Mouse (Mus musculus): ENCODE measurements around the gene Stxbp6. TPM values are rescaled to one million over a fixed set of nuclear protein-coding genes. Genes with fewer than 3 reads are reported as not detected.
A peak's percentile ranks its signal among the peaks of the same experiment; 100 is the strongest.
"Not testable (repeated sequence)": the region's sequence is repeated elsewhere in the genome, so short reads cannot be mapped to it uniquely, and the experiment has no call there.

The Stxbp6 gene
- polyA plus RNA-seq (2016; fragmentation: Nextera tagmentation; extraction: Ambion mirVana), result 5.5 and 6.7 TPM in 2 replicates

DNA sequence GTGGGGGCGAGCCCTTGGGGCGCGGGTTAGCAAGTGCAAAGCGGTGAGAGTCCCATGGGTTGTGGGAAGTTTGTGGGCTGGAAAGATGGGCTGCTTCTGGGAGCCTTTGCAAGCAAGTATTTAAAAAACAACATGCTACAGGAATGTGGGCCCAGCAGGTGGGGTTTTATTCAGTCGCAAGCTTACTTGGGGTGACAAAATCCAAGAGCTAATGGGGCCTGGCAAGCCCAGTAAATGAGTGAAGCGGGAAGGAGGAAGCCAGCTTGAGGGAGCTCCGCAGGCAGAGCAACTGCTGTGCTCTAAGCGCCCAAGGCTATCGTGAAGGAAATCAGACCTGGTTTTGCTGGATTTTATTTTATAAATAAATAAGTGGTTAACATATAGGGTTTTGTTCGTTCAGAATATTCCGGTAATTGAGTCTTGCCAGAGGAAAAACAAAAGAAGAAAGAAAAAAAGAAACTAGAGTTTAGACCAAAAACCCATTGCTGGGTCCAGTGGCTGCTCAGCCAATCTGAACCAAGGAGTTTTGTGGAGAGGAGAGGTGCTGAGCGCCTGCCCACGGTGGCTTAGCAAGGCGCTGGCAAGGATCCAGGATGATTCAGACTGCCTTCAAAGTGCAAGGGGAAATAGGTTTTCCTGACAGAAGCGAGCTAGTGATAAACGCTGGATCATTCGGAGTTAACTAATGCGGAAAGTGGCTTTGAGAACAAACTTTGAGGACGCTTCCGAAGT is at the start of gene Stxbp6:
Stxbp6 (minus strand) TSS at position 99 of the 732 bp plus-strand sequence.
- Histone ChIP-seq H3K4me2 (peak within 1 kb of the TSS; percentile 65), H3K27me3 (replicated peaks) (peaks cover 46% of the 10 kb centered on the region), H3K27ac (peak within 1 kb of the TSS; percentile 45), H3K36me3 (no peaks in the 10 kb centered on the region), H3K9ac (peak within 1 kb of the TSS; percentile 55), H3K9me3 (replicated peaks) (no peaks in the 10 kb centered on the region), H3K4me1 (no peaks in the 10 kb centered on the region), H3K4me3 (peak within 1 kb of the TSS; percentile 56)
- 3% methylated on average over 20 of the region's 20 CpGs for WGBS (ENCODE audit: insufficient replicate concordance)
- ATAC-seq, result peak; percentile 22; the same call in 1 of the 2 replicates

DNA sequence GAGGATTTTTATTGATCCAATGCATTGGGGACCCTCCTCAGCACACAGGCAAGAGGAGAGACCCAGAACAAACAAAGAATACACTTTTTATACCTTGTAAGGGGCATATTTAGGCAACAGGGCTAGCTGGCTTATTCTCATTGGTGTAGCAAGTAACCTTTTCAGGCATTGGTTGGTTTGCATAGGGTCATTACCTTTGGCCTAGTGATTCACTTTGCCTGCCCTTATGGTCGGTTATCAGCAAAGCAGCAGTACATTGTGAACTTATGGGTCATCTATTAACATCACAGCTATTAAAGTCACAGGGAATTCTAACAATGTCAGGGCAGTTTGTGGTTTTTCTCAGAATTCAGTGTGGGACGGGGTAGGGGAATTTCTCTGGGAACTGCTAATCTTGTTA is 28.4 kb upstream of the Stxbp6 start:
- not testable (repeated sequence) for H3K9me3 ChIP-seq (replicated peaks); H3K4me3 ChIP-seq; ATAC-seq; H3K4me1 ChIP-seq; H3K27me3 ChIP-seq (replicated peaks); H3K9ac ChIP-seq; H3K36me3 ChIP-seq; H3K27ac ChIP-seq; H3K4me2 ChIP-seq
- WGBS (ENCODE audit: insufficient replicate concordance), result 37% methylated on average over 2 of the region's 2 CpGs

DNA sequence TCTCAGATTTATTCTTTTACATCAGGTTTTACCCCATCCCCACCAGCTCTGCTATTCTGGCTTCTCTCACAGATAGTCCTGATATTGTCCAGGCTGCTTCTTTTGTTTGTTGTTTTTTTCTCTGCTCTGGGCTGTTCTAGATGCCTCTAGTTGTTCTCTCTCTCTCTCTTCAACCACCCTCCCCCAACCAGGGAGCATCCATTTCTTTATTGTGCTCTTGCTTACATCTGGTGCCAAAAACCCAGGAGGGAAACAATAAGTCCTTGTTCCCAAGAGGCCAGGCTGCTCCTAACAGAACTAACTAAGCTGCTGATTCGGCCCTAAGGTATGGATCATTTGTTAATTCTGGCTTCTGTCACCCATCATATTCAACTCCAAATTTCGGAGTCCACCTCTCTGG is 19.2 kb upstream of the Stxbp6 start:
- Histone ChIP-seq H3K27me3 (replicated peaks) (no peaks in the 10 kb centered on the region), H3K36me3 (no peaks in the 10 kb centered on the region), H3K9me3 (replicated peaks) (no peaks in the 10 kb centered on the region), H3K9ac (no peak overlapping the region), H3K27ac (no peak overlapping the region), H3K4me2 (no peak overlapping the region), H3K4me3 (no peak overlapping the region), H3K4me1 (no peaks in the 10 kb centered on the region)
- no peak for ATAC-seq
- 60% methylated on average over 2 of the region's 2 CpGs for WGBS (ENCODE audit: insufficient replicate concordance)

DNA sequence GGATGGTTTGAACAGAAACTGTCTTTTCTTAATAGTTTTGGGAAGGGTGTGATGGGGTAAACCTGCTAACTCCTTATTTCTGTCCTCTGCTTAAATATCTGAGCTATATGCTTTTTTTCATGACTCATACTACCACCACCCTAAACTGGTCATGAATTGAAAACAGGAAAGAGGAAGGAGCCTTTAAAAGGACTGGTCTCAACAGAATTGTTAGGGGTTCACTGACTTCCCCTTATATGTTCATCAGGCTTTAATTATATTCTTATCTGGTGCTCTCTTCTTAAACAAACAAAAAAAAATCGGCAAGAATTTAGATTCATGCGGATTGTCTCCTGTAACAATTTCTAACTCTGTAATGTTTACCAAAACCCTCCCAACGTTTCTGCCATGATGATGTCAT is 17.9 kb upstream of the Stxbp6 start:
- no peaks in the 10 kb centered on the region for H3K4me1 ChIP-seq
- H3K27me3 ChIP-seq (replicated peaks), result no peaks in the 10 kb centered on the region
- no peaks in the 10 kb centered on the region for H3K9me3 ChIP-seq (replicated peaks)
- H3K27ac ChIP-seq, result no peak overlapping the region
- no peak overlapping the region for H3K9ac ChIP-seq
- ATAC-seq, result no peak
- WGBS (ENCODE audit: insufficient replicate concordance), result 45% methylated on average over 3 of the region's 3 CpGs
- H3K4me2 ChIP-seq, result no peak overlapping the region
- H3K36me3 ChIP-seq, result no peaks in the 10 kb centered on the region
- H3K4me3 ChIP-seq, result no peak overlapping the region

DNA sequence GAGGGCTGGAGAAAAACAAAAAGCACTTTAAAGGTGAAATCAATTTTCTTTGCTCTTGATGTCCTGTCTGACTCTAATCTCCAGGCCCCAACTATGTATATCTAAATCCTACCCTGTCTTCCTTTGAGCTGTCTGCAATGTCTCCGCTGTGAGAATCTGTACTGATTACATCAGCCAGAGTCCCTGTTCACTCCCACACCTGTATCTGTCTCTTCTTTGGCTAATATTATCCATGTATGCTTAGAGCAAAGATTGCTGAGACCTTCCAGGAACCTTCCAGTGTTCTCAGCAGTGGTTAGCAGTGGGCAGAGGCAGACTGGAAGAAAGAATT is 8.6 kb upstream of the Stxbp6 start:
- Histone ChIP-seq H3K27ac (no peak overlapping the region), H3K4me3 (no peak overlapping the region), H3K36me3 (no peaks in the 10 kb centered on the region), H3K27me3 (replicated peaks) (no peaks in the 10 kb centered on the region), H3K9ac (no peak overlapping the region), H3K9me3 (replicated peaks) (no peaks in the 10 kb centered on the region), H3K4me1 (no peaks in the 10 kb centered on the region; the same call in 1 of the 2 replicates), H3K4me2 (no peak overlapping the region)
- 43% methylated on average over 1 of the region's 1 CpGs for WGBS (ENCODE audit: insufficient replicate concordance)
- no peak for ATAC-seq

DNA sequence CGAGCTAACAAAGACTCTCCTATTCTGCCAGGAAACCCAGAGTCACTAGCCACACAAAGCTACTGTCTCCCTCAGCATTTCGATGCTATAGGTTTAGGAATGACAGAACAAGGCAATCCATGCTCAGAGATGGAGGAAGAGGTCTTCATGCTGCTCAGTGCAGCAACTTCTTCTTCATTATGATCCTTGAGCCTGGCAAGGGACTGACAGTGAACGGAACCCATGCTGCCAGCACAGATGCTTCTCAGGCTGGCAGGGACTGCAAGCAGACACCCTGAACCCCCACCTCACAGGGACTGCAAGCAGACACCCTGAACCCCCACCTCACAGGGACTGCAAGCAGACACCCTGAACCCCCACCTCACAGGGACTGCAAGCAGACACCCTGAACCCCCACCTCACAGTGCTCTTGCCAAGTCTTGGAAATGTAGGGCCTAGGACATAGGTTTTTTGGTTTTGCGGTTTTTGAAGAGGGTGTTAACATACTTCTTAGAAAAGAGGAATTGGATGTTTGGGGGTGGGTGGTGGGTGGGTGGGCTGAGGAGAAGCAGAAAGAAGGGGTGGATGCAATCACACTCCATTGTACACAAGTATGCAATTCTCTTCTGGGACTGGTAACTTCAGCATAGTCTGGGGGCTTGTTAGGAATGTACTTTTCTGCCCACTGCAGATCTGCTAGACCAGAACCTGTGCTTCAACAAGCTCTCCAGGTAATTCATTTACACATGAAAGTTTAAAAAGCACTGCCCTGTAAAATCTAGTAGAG is 8.1 kb upstream of the Stxbp6 start:
- WGBS (ENCODE audit: insufficient replicate concordance), result 63% methylated on average over 4 of the region's 4 CpGs
- no peak for ATAC-seq
- no peak overlapping the region for H3K4me3 ChIP-seq
- no peak overlapping the region for H3K9ac ChIP-seq
- H3K27me3 ChIP-seq (replicated peaks), result no peaks in the 10 kb centered on the region
- H3K27ac ChIP-seq, result no peak overlapping the region
- no peaks in the 10 kb centered on the region for H3K9me3 ChIP-seq (replicated peaks)
- H3K36me3 ChIP-seq, result no peaks in the 10 kb centered on the region
- no peaks in the 10 kb centered on the region; the same call in 1 of the 2 replicates for H3K4me1 ChIP-seq
- H3K4me2 ChIP-seq, result no peak overlapping the region

DNA sequence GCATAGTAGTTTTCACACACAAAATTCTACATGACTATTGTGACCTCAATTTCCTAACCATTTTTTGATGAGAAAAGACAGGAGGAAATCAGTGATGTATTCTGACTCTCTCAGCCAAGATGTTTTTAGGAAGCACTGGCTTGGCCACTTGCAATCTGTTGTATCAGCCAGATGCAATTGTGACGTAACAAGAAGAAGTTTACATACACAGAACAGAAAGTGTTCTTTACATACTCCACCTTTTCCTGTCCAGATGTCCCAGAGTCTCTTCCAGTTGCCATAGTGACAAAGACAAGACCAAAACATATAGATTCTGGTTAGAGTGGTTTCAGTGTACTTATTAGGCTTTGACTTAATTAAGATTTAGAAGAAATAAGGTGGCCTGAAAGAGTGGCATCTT is 7.1 kb upstream of the Stxbp6 start:
- Histone ChIP-seq H3K4me3 (no peak overlapping the region), H3K9me3 (replicated peaks) (no peaks in the 10 kb centered on the region), H3K4me1 (no peaks in the 10 kb centered on the region; the same call in 1 of the 2 replicates), H3K9ac (no peak overlapping the region), H3K4me2 (no peak overlapping the region), H3K36me3 (no peaks in the 10 kb centered on the region), H3K27ac (no peak overlapping the region), H3K27me3 (replicated peaks) (no peaks in the 10 kb centered on the region)
- 58% methylated on average over 1 of the region's 1 CpGs for WGBS (ENCODE audit: insufficient replicate concordance)
- ATAC-seq, result no peak

DNA sequence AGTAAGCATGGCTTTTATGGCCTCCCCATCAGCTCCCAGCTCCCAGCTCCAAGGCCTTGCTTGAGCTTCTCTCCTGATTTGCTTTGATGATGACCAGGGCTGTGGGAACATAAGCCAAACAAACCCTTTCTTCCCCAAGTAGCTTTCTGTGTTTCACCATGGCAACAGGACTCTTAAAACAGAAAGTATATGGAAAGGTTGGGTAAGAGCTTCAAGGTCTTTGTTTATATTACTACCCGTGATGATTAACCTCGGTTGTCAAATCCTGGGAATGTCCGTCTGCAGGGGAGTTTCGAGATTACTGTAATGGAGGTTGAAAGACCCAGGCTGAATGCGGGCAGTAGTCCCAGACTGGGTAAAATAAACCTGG is 6.2 kb upstream of the Stxbp6 start:
- Histone ChIP-seq H3K9ac (no peak overlapping the region), H3K36me3 (no peaks in the 10 kb centered on the region), H3K9me3 (replicated peaks) (no peaks in the 10 kb centered on the region), H3K4me2 (no peak overlapping the region), H3K27me3 (replicated peaks) (peaks cover 2% of the 10 kb centered on the region; the same call in 1 of the 2 replicates), H3K4me1 (no peaks in the 10 kb centered on the region; the same call in 1 of the 2 replicates), H3K27ac (no peak overlapping the region), H3K4me3 (no peak overlapping the region)
- WGBS (ENCODE audit: insufficient replicate concordance), result 56% methylated on average over 5 of the region's 5 CpGs
- no peak for ATAC-seq

DNA sequence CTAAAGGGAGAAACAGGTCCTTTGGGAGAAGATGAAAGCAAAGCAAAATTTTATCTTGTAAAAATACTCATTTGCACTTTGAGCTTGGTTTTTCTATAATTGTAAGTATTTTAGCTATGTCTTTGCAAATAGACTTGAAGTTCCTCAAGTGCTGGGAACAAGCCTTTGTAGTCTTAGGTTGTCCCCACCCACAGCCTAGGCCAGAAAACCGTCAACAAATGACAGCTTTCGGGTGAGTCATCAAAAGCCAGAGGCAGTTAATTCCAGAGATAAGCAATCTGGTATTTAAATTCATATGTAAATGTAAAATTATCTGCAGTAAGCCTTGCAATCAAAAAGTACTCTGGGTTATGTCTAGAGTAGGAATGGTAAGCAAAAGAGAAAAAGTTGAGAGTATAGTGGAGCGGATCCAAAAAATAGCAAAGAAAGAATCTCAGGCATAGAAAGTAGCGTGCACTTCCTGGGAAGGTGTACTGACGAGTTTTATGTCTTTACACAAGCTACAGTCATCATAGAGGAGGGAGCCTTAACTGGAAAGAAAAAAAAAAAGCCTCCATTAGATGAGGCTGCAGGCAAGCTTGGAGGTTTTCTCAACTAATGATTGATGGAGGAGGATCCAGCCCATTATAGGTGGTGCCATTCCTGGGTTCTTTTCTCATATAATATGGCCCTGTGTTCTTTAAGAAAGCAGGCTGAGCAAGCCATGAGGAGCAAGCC is 5.7 kb upstream of the Stxbp6 start:
- no peak overlapping the region for H3K4me3 ChIP-seq
- H3K4me1 ChIP-seq, result no peaks in the 10 kb centered on the region; the same call in 1 of the 2 replicates
- WGBS (ENCODE audit: insufficient replicate concordance), result 51% methylated on average over 5 of the region's 5 CpGs
- no peak overlapping the region for H3K9ac ChIP-seq
- no peaks in the 10 kb centered on the region for H3K36me3 ChIP-seq
- H3K27ac ChIP-seq, result no peak overlapping the region
- peaks cover 8% of the 10 kb centered on the region for H3K27me3 ChIP-seq (replicated peaks)
- no peak for ATAC-seq
- no peak overlapping the region for H3K4me2 ChIP-seq
- H3K9me3 ChIP-seq (replicated peaks), result no peaks in the 10 kb centered on the region

DNA sequence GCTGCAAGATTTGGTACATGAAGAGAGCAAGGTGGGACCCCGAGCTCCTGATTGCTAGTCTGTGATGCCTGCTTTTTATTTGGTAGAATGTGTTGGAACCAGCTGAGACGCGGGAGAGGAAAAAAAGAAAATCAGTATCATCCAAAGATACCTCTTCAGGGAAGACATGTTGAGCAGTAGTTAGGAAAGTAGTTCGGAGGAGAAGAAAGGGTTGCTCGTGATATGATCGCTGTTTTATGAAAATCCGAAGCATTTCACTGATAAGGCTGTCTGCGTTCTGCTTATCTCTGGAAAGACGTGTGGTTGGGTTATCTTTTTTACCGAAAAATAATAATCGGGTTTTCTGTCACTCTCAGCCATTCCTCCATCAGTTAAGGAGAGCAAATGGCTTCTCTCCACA is 1.1 kb upstream of the Stxbp6 start:
- ATAC-seq, result no peak
- no peak overlapping the region for H3K4me3 ChIP-seq
- H3K4me2 ChIP-seq, result peak overlapping the region; percentile 65
- H3K36me3 ChIP-seq, result no peaks in the 10 kb centered on the region
- peaks cover 46% of the 10 kb centered on the region for H3K27me3 ChIP-seq (replicated peaks)
- H3K4me1 ChIP-seq, result no peaks in the 10 kb centered on the region; the same call in 1 of the 2 replicates
- no peak overlapping the region for H3K9ac ChIP-seq
- no peak overlapping the region for H3K27ac ChIP-seq
- no peaks in the 10 kb centered on the region for H3K9me3 ChIP-seq (replicated peaks)
- WGBS (ENCODE audit: insufficient replicate concordance), result 41% methylated on average over 11 of the region's 11 CpGs

DNA sequence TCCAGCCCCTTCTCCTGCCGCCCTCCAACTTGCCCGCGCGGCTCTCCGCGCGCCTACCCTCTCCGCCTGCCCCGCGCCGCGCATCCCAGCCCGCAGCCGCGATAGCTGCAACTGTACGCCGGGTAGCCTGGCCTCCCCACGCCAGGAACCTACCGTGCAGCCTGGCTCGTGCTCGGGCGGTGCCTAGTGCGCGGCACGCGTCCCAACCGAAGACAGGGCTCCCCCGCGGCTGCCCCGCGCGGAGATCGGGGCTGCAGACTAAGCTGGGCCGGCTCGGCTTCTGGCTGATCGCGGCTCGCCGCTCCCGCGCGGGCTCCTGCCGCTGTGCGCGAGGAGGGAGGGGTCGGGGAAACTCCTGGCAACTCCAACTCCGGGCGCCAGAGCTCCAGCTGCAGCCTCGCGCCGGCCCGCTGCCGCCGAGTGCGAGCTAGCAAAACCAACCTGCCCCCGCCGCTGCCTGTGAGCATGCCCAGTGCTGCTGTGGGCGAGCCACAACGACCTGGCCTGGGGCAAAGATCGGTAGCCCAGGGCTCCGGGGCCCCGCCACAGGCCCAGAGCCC is 387 bp downstream of the Stxbp6 start:
- H3K4me3 ChIP-seq, result peak overlapping the region; percentile 56
- H3K4me2 ChIP-seq, result peak overlapping the region; percentile 65
- peak overlapping the region; percentile 45 for H3K27ac ChIP-seq
- H3K9ac ChIP-seq, result peak overlapping the region; percentile 55
- WGBS (ENCODE audit: insufficient replicate concordance), result under 1% methylated on average over 62 of the region's 62 CpGs
- no peaks in the 10 kb centered on the region for H3K9me3 ChIP-seq (replicated peaks)
- peaks cover 46% of the 10 kb centered on the region for H3K27me3 ChIP-seq (replicated peaks)
- peak; percentile 63 for ATAC-seq
- no peaks in the 10 kb centered on the region for H3K4me1 ChIP-seq
- H3K36me3 ChIP-seq, result no peaks in the 10 kb centered on the region
